26 mouse cellular contexts compared by ENCODE assay signal in the genomic region with DNA sequence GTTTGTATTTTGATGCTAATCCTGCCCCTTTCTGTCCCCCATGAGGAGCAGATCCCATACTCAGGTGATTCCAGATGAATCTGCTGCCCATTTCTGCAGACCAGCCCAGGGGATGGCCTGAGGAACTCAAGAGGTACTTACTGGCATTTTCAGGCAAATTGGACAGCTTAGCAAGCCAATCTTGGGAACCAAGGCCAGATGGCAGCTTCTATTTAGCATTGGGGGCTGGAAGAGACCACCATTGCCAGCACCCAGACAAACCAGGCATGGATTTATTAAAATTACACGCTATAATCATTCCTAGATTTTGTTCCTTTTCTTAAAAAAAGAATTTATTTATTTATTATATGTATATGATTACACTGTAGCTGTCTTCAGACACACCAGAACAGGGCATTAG.
"Had no signal": no experiment of that assay in that cellular context is flagged by ENCODE, and none has a peak within 500 bp of the region (broad histone marks: within the 10 kb centered on the region; RNA-seq: fewer than 3 reads in every experiment).

No protein-coding gene starts in this region.

- H3K27ac ChIP-seq: embryonic facial prominence, embryonic 10.5 days; embryonic facial prominence, embryonic 12.5 days; embryonic facial prominence, embryonic 13.5 days; embryonic facial prominence, embryonic 15.5 days; forebrain, embryonic 10.5 days; forebrain, embryonic 12.5 days; forebrain, embryonic 13.5 days; forebrain, embryonic 15.5 days; gastrocnemius, adult 2 months; heart, adult 2 months had no signal

- H3K4me1 ChIP-seq: embryonic facial prominence, embryonic 10.5 days; embryonic facial prominence, embryonic 12.5 days; embryonic facial prominence, embryonic 13.5 days; embryonic facial prominence, embryonic 15.5 days; forebrain, embryonic 10.5 days; forebrain, embryonic 12.5 days; forebrain, embryonic 13.5 days; forebrain, embryonic 15.5 days had no signal

- ATAC-seq: forebrain, embryonic 13.5 days; forebrain, embryonic 14.5 days; forebrain, embryonic 15.5 days; forebrain, embryonic 16.5 days; forebrain, postnatal 0 days had no signal

- H3K4me2 ChIP-seq: embryonic facial prominence, embryonic 12.5 days; embryonic facial prominence, embryonic 13.5 days; embryonic facial prominence, embryonic 15.5 days; forebrain, embryonic 12.5 days; forebrain, embryonic 13.5 days; forebrain, embryonic 15.5 days had no signal

- H3K36me3 ChIP-seq: embryonic facial prominence, embryonic 10.5 days; embryonic facial prominence, embryonic 12.5 days; embryonic facial prominence, embryonic 13.5 days; embryonic facial prominence, embryonic 15.5 days; forebrain, embryonic 10.5 days; forebrain, embryonic 12.5 days; forebrain, embryonic 15.5 days had no signal

- DNase-seq: cerebellum, adult 2 months; cerebellum, adult 8-10 months; cerebellum, adult 9-10 months; cerebellum, adult 9-11 months; cerebellum, postnatal 36 days; embryo, embryonic 11 days; forebrain, postnatal 0 days; gastrocnemius, adult 2 months; gastrocnemius, postnatal 10 days; gastrocnemius, postnatal 14 days; gastrocnemius, postnatal 25 days; gastrocnemius, postnatal 36 days; heart, adult 11 months; heart, adult 18-20 months; heart, adult 2 months had no signal

- H3K9ac ChIP-seq: embryonic facial prominence, embryonic 12.5 days; embryonic facial prominence, embryonic 13.5 days; embryonic facial prominence, embryonic 15.5 days; forebrain, embryonic 12.5 days; forebrain, embryonic 13.5 days; forebrain, embryonic 15.5 days; forebrain, postnatal 0 days had no signal

- H3K4me3 ChIP-seq: embryonic facial prominence, embryonic 10.5 days; embryonic facial prominence, embryonic 12.5 days; embryonic facial prominence, embryonic 13.5 days; embryonic facial prominence, embryonic 15.5 days; erythroblast, embryonic 14.5 days; forebrain, embryonic 10.5 days; forebrain, embryonic 12.5 days; forebrain, embryonic 13.5 days; forebrain, embryonic 15.5 days; gastrocnemius, adult 2 months; heart, adult 2 months had no signal

- H3K9me3 ChIP-seq: embryonic facial prominence, embryonic 12.5 days; embryonic facial prominence, embryonic 15.5 days; forebrain, embryonic 15.5 days had no signal

- H3K27me3 ChIP-seq: embryonic facial prominence, embryonic 12.5 days; embryonic facial prominence, embryonic 13.5 days; embryonic facial prominence, embryonic 15.5 days; forebrain, embryonic 12.5 days; forebrain, embryonic 13.5 days; forebrain, embryonic 15.5 days had no signal
